Mouse (Mus musculus) bone marrow, adult 2 months (tissue): ENCODE data around the gene Ribc2.

Experiments
- CTCF ChIP-seq: fragments of 200-500 bp; IDR thresholded peaks from 2 replicates; pipeline ENCODE4 v1.5.1; 2011; ENCODE audit warnings: low read length, control low read depth; ENCODE audit not compliant: control insufficient read depth, insufficient read depth
- POLR2A ChIP-seq: fragments of 200-500 bp; IDR thresholded peaks from 2 replicates; pipeline ENCODE4 v1.6.1; 2011; ENCODE audit warnings: low read depth, mild to moderate bottlenecking, control low read depth, low read length, borderline replicate concordance; ENCODE audit not compliant: control insufficient read depth

DNA sequence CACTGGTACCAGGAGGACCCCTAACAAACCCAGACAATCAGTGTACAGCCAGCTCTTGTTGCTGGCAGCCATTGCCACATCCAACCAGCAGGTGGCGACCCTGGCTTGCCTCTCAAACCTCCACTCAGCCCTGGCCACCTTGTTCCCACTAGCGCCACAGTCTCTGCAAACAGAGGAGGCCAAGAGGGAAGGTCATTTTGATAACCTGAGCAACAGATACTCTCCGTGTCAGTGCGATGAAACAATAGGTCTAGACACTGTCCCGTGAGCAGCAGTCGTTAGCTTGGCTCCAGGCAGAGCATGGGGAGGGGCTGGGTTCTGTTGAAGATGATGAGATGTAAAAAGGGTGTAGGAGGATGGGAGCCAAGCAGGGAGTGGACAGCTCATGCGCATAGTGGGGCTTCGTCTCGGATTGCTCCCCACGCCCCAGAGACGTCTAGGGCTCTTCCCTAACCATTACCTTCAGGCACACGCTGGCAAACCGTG, 19.6 kb downstream of the Ribc2 start:
- TF ChIP-seq POLR2A = no peak
- TF ChIP-seq CTCF = peak; percentile 83
